Mouse (Mus musculus): ENCODE measurements around the gene Tas2r115. TPM values are rescaled to one million over a fixed set of nuclear protein-coding genes. Genes with fewer than 3 reads are reported as not detected.
A peak's percentile ranks its signal among the peaks of the same experiment; 100 is the strongest.
"Not testable (repeated sequence)": the region's sequence is repeated elsewhere in the genome, so short reads cannot be mapped to it uniquely, and the experiment has no call there.

Gene Tas2r115
- total RNA-seq (2022): not detected

DNA sequence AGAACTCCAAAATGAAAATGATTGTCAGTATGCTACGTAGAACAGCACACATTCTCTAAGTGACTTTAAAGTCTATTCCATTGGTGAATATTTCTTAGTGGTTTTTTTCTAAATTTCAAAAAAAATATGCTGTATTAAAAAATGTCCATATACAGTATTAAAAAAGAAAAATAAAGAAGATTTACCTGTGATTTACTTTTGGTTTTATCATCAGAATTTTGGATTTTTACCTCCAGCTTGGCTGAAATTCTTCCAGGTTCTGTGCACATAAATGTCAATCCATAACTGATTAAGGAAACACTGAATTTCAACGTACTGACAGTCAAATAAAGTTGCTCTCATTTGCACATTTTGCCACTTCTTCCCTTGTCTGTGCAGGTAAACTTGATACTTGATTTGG is at the start of gene Tas2r115:
Gene Tas2r115, minus strand, starts transcription at position 101 of the 400 bp plus-strand sequence.
- no peak for DNase-seq (ENCODE audit: low spot score in 2 of 2)

DNA sequence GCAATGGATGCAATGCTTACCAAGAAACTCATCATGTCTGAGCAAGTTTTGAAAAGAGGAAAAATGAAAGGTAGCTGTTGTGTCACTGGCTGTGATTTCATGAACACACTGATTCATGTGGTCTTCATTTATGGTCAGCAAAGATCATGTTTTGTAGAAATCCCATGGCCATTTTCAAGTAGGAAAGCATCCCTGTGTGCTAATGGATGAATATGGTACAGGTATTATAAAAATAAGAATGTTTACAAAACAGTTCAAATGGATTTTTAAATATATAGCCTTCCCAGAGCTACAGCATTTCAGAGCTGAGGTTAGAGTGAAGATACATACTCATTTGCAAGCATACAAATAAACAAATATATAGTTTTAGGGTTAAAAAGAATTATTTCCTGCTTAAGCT is 40.2 kb upstream of the Tas2r115 start, which contains the start of gene Tas2r136:
Gene Tas2r136, minus strand, starts transcription at position 101 of the 400 bp plus-strand sequence.
- no peak for DNase-seq (ENCODE audit: low spot score in 2 of 2)

DNA sequence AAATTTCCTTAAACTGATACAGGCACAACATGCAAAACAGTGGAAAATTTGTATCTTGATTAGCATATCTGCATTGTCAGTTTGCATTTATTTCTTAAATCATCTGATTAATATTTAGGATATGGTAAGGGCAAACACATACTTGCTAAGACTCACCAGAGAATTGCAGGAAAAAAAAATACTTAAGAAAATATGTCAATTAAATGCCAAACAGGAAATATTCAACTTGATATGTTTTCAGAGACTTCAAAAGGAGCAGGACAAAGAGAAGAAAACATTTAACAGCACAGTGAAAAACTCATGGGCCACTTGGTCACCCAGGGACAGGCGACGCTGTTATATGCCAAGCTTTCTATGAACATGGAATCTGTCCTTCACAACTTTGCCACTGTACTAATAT is 24.0 kb upstream of the Tas2r115 start, which contains the start of gene Tas2r102:
Gene Tas2r102, plus strand, starts transcription at position 301 of the 400 bp plus-strand sequence.
- no peak for DNase-seq (ENCODE audit: low spot score in 2 of 2)

GRCm38 (mm10) chr6:132754430-132754829 is 16.6 kb upstream of the Tas2r115 start, which contains the start of gene Tas2r124:
TSS of gene Tas2r124 (plus strand) at chr6:132754730.
- no peak for DNase-seq (ENCODE audit: low spot score in 2 of 2)

DNA sequence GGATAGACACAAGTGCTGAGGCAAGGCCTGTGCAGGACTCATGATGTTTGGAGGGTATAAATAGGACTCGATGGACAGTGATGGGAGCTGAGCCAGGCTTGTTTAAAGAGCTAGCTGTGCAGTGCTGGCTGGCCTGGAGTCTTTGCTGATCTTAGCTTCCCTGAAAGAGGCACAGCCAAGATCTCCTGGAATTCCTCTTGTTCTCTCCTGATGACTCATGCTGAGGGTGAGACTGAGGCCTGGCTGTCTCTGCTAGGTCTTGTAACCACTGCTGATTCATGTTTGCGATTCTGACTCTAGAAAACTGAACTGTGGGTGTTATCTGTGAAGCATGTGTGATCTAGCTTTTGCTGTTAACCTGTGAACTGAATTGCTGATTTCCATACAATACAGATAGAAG is 12.4 kb upstream of the Tas2r115 start:
- DNase-seq (ENCODE audit: low spot score in 2 of 2): peak in 1 of 2 experiments; percentile 7

DNA sequence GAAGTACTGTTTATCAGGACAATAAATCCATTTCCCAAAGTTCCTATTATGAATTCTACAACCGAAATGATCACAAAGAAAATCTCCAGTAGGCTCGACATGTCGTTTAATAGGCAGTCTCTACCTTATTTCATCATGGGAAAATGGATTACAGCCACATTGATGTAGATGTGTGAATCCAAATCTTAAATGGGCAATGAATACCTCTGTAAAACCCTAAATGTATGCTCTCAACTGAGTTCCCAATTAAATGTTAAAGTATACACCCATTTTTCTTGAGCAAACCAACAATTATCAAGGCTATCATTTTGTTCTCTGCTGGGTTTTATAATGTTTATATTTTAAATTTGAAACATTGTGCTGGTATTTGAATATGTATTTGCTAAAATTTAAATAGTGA is 26.0 kb downstream of the Tas2r115 start, which contains the start of gene Tas2r122:
Gene Tas2r122, minus strand, starts transcription at position 101 of the 400 bp plus-strand sequence.
- no peak for DNase-seq (ENCODE audit: low spot score in 2 of 2)

DNA sequence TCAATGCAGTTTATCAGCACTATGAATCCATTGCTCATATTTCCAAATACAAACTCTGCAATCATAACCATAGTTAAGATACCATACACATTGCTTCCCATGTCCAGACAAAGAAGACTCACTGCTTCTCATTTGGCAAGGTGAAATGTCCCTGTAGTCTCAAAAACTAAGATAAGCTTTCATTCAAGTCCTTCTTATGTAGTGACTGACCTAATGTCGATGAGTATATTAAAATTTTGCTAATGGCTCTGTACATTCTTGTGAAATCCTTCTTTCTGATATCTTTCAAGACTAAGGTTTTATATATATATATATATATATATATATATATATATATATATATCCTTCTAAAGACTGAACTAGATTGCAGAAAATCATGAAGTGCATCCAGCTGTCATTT is 36.9 kb downstream of the Tas2r115 start, which contains the start of gene Tas2r121:
Gene Tas2r121, minus strand, starts transcription at position 101 of the 400 bp plus-strand sequence.
- no peak for DNase-seq (ENCODE audit: low spot score in 2 of 2)

GRCm38 (mm10) chr6:132691596-132691995 is 46.2 kb downstream of the Tas2r115 start:
- not testable (repeated sequence) for DNase-seq (ENCODE audit: low spot score in 2 of 2)

Other genes starting within 250 kb of the Tas2r115 start
- gene Prh1, start 168.2 kb downstream of the Tas2r115 start, total RNA-seq (2022): not detected
- gene Prp2, start 142.1 kb downstream of the Tas2r115 start, total RNA-seq (2022): not detected
- not detected for gene A630073D07Rik, start 86.5 kb downstream of the Tas2r115 start, total RNA-seq (2022)
- not detected for gene Tas2r120, start 81.1 kb downstream of the Tas2r115 start, total RNA-seq (2022)
- not detected for gene Tas2r121, start 37.0 kb downstream of the Tas2r115 start, total RNA-seq (2022)
- gene Tas2r122, start 26.1 kb downstream of the Tas2r115 start, total RNA-seq (2022): not detected
- gene Tas2r124, start 16.7 kb upstream of the Tas2r115 start, total RNA-seq (2022): not detected
- gene Tas2r102, start 24.1 kb upstream of the Tas2r115 start, total RNA-seq (2022): not detected
- not detected for gene Tas2r136, start 40.1 kb upstream of the Tas2r115 start, total RNA-seq (2022)
- gene Tas2r117, start 64.8 kb upstream of the Tas2r115 start, total RNA-seq (2022): not detected
- gene Tas2r123, start 109.1 kb upstream of the Tas2r115 start, total RNA-seq (2022): not detected
- not detected for gene Tas2r116, start 117.4 kb upstream of the Tas2r115 start, total RNA-seq (2022)
- not detected for gene Tas2r110, start 130.0 kb upstream of the Tas2r115 start, total RNA-seq (2022)
- gene Tas2r113, start 155.0 kb upstream of the Tas2r115 start, total RNA-seq (2022): not detected
- not detected for gene Tas2r125, start 171.6 kb upstream of the Tas2r115 start, total RNA-seq (2022)
- not detected for gene Tas2r129, start 213.1 kb upstream of the Tas2r115 start, total RNA-seq (2022)
- not detected for gene Tas2r131, start 219.9 kb upstream of the Tas2r115 start, total RNA-seq (2022)
- not detected for gene Tas2r109, start 242.9 kb upstream of the Tas2r115 start, total RNA-seq (2022)